Mouse (Mus musculus) lung, postnatal 0 days (tissue): Measurements from ENCODE around the gene Nrf1.

Experiments used
- CTCF ChIP-seq: IDR thresholded peaks from 2 replicates; pipeline ENCODE4 v1.5.1; 2016; ENCODE audit warnings: antibody characterized with exemption, mild to moderate bottlenecking
- EP300 ChIP-seq: IDR thresholded peaks from 2 replicates; pipeline ENCODE4 v1.6.1; 2016; ENCODE audit warnings: antibody characterized with exemption, mild to moderate bottlenecking, control low read depth

GRCm38 (mm10) chr6:30175225-30175917 lies 127.6 kb downstream of the Nrf1 start:
- TF ChIP-seq CTCF (no peak), EP300 (no peak)
